Mouse (Mus musculus) C2C12 (cell line): ENCODE measurements at regions not wholly inside any gene's neighbourhood (a gene's known extent, or its start where the extent isn't known, plus 50 kb on each side); places are given as distances from the start of the nearest gene placed in this dataset.

Experiments
- H3K27me3 ChIP-seq: one replicate; pipeline ENCODE4 v1.6.1; 2011; ENCODE audit not compliant: control insufficient read depth, insufficient read depth, insufficient read length
- H3K36me3 ChIP-seq: one replicate; pipeline ENCODE4 v1.6.1; 2011; ENCODE audit not compliant: control insufficient read depth, insufficient read depth
- H3K4me3 ChIP-seq: one replicate; pipeline ENCODE4 v1.5.1; 2011; ENCODE audit warnings: mild to moderate bottlenecking, control low read depth; ENCODE audit not compliant: poor library complexity, insufficient read depth, severe bottlenecking
- H3K79me2 ChIP-seq: one replicate; pipeline ENCODE4 v1.6.1; 2011; ENCODE audit not compliant: control insufficient read depth, insufficient read depth
- H3K79me3 ChIP-seq: one replicate; pipeline ENCODE4 v1.6.1; 2011; ENCODE audit warnings: low read depth, control low read depth
- H3ac ChIP-seq: one replicate; pipeline ENCODE3; 2011; ENCODE audit warnings: low read depth; ENCODE audit not compliant: control insufficient read depth, insufficient read length
- CEBPB ChIP-seq: IDR thresholded peaks from one replicate; pipeline ENCODE4 v1.6.1; 2011; ENCODE audit warnings: low read depth, mild to moderate bottlenecking, control low read depth, moderate library complexity
- CTCF ChIP-seq: IDR thresholded peaks from one replicate; pipeline ENCODE4 v1.5.1; 2011; ENCODE audit not compliant: control insufficient read depth, insufficient read depth, insufficient read length
- FOSL1 ChIP-seq: IDR thresholded peaks from one replicate; pipeline ENCODE4 v1.8.0; 2011; ENCODE audit warnings: mild to moderate bottlenecking, low read length; ENCODE audit not compliant: poor library complexity, insufficient read depth, severe bottlenecking
- MAX ChIP-seq: IDR thresholded peaks from one replicate; pipeline ENCODE4 v1.6.1; 2011; ENCODE audit warnings: mild to moderate bottlenecking, control low read depth
- MYOD1 ChIP-seq: IDR thresholded peaks from one replicate; pipeline ENCODE4 v1.6.1; 2011; ENCODE audit warnings: low read depth; ENCODE audit not compliant: control insufficient read depth, insufficient read length
- MYOG ChIP-seq: IDR thresholded peaks from one replicate; pipeline ENCODE4 v1.6.1; 2011; ENCODE audit not compliant: control insufficient read depth, insufficient read length; ENCODE audit errors: extremely low read depth
- USF1 ChIP-seq: IDR thresholded peaks from one replicate; pipeline ENCODE4 v1.6.1; 2011; ENCODE audit warnings: low read depth, mild to moderate bottlenecking, control low read depth, moderate library complexity

DNA sequence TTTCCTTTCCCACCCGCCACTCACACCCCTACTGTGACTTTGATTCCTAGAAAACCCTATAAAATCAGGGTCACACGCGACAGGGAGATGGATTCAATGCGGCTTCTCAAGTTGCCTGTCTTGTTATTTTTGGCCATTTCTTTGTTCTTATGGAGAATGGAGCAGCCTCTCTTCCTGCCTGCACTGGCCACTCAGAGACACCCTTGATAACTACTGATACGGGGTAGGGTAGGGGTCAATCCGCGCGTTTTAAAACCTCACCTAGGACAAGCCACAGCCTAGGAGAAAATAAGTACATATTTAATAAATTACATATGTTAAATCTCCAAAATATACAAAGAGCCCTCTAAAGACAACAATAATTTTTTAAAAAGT, 309.2 kb downstream of the Matn1 start:
- H3K79me2 ChIP-seq, result no peaks in the 10 kb centered on the region
- no peaks in the 10 kb centered on the region for H3K36me3 ChIP-seq
- no peaks in the 10 kb centered on the region for H3K27me3 ChIP-seq
- TF ChIP-seq MYOD1 (no peak), CEBPB (no peak), FOSL1 (no peak), CTCF (no peak), USF1 (no peak), MYOG (no peak), MAX (no peak)
- H3K4me3 ChIP-seq, result no peak overlapping the region
- no peak overlapping the region for H3ac ChIP-seq
- H3K79me3 ChIP-seq, result no peaks in the 10 kb centered on the region

- TF ChIP-seq CTCF, result no peak
- TF ChIP-seq USF1, result no peak
- TF ChIP-seq MYOG, result no peak
- TF ChIP-seq CEBPB, result no peak
- no peak for TF ChIP-seq MYOD1
- TF ChIP-seq MAX, result no peak
- TF ChIP-seq FOSL1, result no peak
Observed at GRCm38 (mm10) chr4:131254243-131254642, 310.1 kb downstream of the Matn1 start.

GRCm38 (mm10) chr4:131254691-131255090, 310.5 kb downstream of the Matn1 start:
- H3K27me3 ChIP-seq, result no peaks in the 10 kb centered on the region
- no peaks in the 10 kb centered on the region for H3K79me3 ChIP-seq
- TF ChIP-seq CEBPB (no peak), CTCF (no peak), MYOG (no peak), USF1 (no peak)
- no peaks in the 10 kb centered on the region for H3K79me2 ChIP-seq
- H3K4me3 ChIP-seq, result no peak overlapping the region
- H3K36me3 ChIP-seq, result no peaks in the 10 kb centered on the region
- H3ac ChIP-seq, result no peak overlapping the region

More at GRCm38 (mm10) chr4:131254243-131254642, 310.1 kb downstream of the Matn1 start:
- H3K79me3 ChIP-seq, result no peaks in the 10 kb centered on the region
- no peaks in the 10 kb centered on the region for H3K36me3 ChIP-seq
- no peak overlapping the region for H3ac ChIP-seq
- H3K4me3 ChIP-seq, result no peak overlapping the region
- H3K27me3 ChIP-seq, result no peaks in the 10 kb centered on the region
- H3K79me2 ChIP-seq, result no peaks in the 10 kb centered on the region

DNA sequence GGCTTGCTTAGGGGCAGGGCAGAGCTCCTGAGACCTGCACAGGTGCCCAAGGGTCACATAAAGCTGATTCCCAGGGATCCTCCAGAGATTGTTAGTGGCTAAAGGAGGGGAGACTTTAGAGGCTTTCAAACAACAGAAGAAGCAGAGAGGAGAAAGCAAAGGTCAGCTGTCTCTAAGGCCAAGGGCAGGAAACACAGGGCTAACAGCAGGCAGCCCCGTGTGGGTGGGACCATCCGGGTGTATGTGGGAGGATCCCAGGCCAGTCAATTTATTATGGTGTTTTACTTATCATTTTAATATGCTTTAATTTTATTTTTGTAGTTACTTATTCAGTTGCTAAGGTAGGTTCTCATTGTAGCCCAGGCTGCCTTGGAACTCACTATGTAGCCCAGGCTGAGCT, 317.1 kb downstream of the Matn1 start:
- H3K79me3 ChIP-seq, result no peaks in the 10 kb centered on the region
- no peak overlapping the region for H3K4me3 ChIP-seq
- no peaks in the 10 kb centered on the region for H3K27me3 ChIP-seq
- no peak for TF ChIP-seq CEBPB
- TF ChIP-seq MYOG, result no peak
- no peak for TF ChIP-seq USF1
- TF ChIP-seq FOSL1, result no peak
- TF ChIP-seq MAX, result no peak
- no peak for TF ChIP-seq CTCF
- no peaks in the 10 kb centered on the region for H3K36me3 ChIP-seq
- H3K79me2 ChIP-seq, result no peaks in the 10 kb centered on the region
- no peak overlapping the region for H3ac ChIP-seq

DNA sequence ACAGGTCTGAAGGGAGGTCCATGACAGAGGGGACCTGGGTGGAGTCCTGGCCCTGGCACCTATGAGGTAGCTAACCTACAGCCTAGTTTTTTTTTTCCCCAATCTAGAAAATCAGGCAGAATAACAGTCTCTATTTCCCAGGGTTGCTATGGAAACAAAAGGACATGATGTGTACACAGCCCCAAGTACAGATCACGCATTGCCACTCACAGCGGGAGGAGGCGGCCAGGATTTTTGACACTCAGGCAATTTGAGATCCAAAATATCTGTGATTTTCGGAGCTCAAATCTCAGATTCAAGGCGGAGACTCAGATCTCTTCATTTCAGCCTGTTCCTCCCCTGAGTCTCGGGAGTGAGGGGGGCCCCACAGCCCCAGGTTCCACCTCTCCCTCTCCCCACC, 318.7 kb downstream of the Matn1 start:
- Histone ChIP-seq H3K4me3 (no peak overlapping the region), H3K36me3 (no peaks in the 10 kb centered on the region), H3K27me3 (no peaks in the 10 kb centered on the region), H3K79me2 (no peaks in the 10 kb centered on the region), H3K79me3 (no peaks in the 10 kb centered on the region), H3ac (no peak overlapping the region)
- no peak for TF ChIP-seq MAX
- TF ChIP-seq FOSL1, result no peak
- TF ChIP-seq MYOD1, result no peak
- TF ChIP-seq CEBPB, result no peak
- no peak for TF ChIP-seq USF1
- TF ChIP-seq CTCF, result no peak
- no peak for TF ChIP-seq MYOG

- H3K36me3 ChIP-seq, result no peaks in the 10 kb centered on the region
- H3K4me3 ChIP-seq, result no peak overlapping the region
- no peaks in the 10 kb centered on the region for H3K79me2 ChIP-seq
- no peak overlapping the region for H3ac ChIP-seq
- no peaks in the 10 kb centered on the region for H3K27me3 ChIP-seq
- no peaks in the 10 kb centered on the region for H3K79me3 ChIP-seq
- no peak for TF ChIP-seq MAX
- TF ChIP-seq FOSL1, result no peak
- no peak for TF ChIP-seq MYOD1
- no peak for TF ChIP-seq MYOG
- no peak for TF ChIP-seq CTCF
- no peak for TF ChIP-seq CEBPB
- no peak for TF ChIP-seq USF1
Observed at GRCm38 (mm10) chr4:131266764-131267163, 322.6 kb downstream of the Matn1 start.
